Mouse (Mus musculus) intestine, embryonic 14.5 days (tissue): ENCODE data around the gene Tcf25. TPM values are rescaled to one million over a fixed set of nuclear protein-coding genes. Genes with fewer than 3 reads are reported as not detected.

ENCODE experiments used
- ATAC-seq: fragments of 200-750 bp; cut with Nextera tagmentation; replicated peaks from 2 replicates; pipeline ENCODE4 v1.8.0; 2017; ENCODE audit warnings: low read depth, moderate number of reproducible peaks, moderate TSS enrichment, moderate library complexity; ENCODE audit not compliant: low FRiP score, low TSS enrichment
- DNase-seq: peaks from one replicate; pipeline ENCODE4 v3.0.0-alpha.2; 2018; ENCODE audit warnings: low spot score
- H3K27ac ChIP-seq: fragments of 300-500 bp; sonication (generic); 2 replicates; pipeline ENCODE4 v1.5.1; 2014; ENCODE audit warnings: low read depth, mild to moderate bottlenecking, control low read depth
- H3K27me3 ChIP-seq: fragments of 300-500 bp; sonication (generic); replicated peaks from 2 replicates; pipeline ENCODE4 v1.6.1; 2014; ENCODE audit warnings: low read length, control low read depth; ENCODE audit not compliant: control insufficient read depth, insufficient read depth
- H3K36me3 ChIP-seq: fragments of 300-500 bp; sonication (generic); 2 replicates; pipeline ENCODE4 v1.6.1; 2014; ENCODE audit warnings: low read length, control low read depth; ENCODE audit not compliant: control insufficient read depth, insufficient read depth
- H3K4me1 ChIP-seq: fragments of 300-500 bp; sonication (generic); replicated peaks from 2 replicates; pipeline ENCODE4 v1.6.1; 2014; ENCODE audit warnings: low read length, control low read depth, mixed read lengths; ENCODE audit not compliant: control insufficient read depth, insufficient read depth
- H3K4me2 ChIP-seq: fragments of 300-500 bp; sonication (generic); 2 replicates; pipeline ENCODE4 v1.6.1; 2014; ENCODE audit warnings: low read length
- H3K4me3 ChIP-seq: fragments of 300-500 bp; sonication (generic); 2 replicates; pipeline ENCODE4 v1.5.1; 2014; ENCODE audit warnings: low read depth, low read length, control low read depth, mixed read lengths
- H3K9ac ChIP-seq: fragments of 300-500 bp; sonication (generic); 2 replicates; pipeline ENCODE4 v1.6.1; 2014; ENCODE audit warnings: mild to moderate bottlenecking, low read length
- H3K9me3 ChIP-seq: fragments of 300-500 bp; sonication (generic); 2 replicates; pipeline ENCODE4 v1.6.1; 2016; ENCODE audit warnings: low read length, control low read depth; ENCODE audit not compliant: control insufficient read depth
- WGBS: fragments of 180-500 bp; shearing (Covaris S2); extraction: QIAGEN DNeasy Blood & Tissue Kit; methylation state at CpG from one replicate; pipeline ENCODE4 v1.1.7; 2014; 5-methylcytosine and 5-hydroxymethylcytosine counted together
- polyA plus RNA-seq: library from polyadenylated mRNA; unstranded; fragments of >200 nt; fragmentation: Nextera tagmentation; extraction: Ambion mirVana; gene quantifications from 2 replicates; pipeline ENCODE4 v1.2.1, GENCODE M21; 2014

The Tcf25 gene
- polyA plus RNA-seq, 1 experiment from 2014 or later: 170 TPM

- no peak for DNase-seq
- no peak for ATAC-seq
- H3K4me2 ChIP-seq: no peak overlapping the region
- no peak overlapping the region for H3K9ac ChIP-seq
- WGBS: 77% methylated on average over 4 of the region's 4 CpGs
- H3K27ac ChIP-seq: no peak overlapping the region
- peaks cover 56% of the 10 kb centered on the region for H3K36me3 ChIP-seq
- H3K4me1 ChIP-seq: no peaks in the 10 kb centered on the region
- no peaks in the 10 kb centered on the region for H3K9me3 ChIP-seq
- H3K27me3 ChIP-seq: no peaks in the 10 kb centered on the region
- no peak overlapping the region for H3K4me3 ChIP-seq
These were observed 78.6 kb downstream of the Tcf25 start for GRCm38 (mm10) chr8:123452149-123452548.

GRCm38 (mm10) chr8:123453291-123453690 is 79.7 kb downstream of the Tcf25 start:
- 73% methylated on average over 7 of the region's 7 CpGs for WGBS
- H3K4me1 ChIP-seq: no peaks in the 10 kb centered on the region
- H3K4me2 ChIP-seq: no peak overlapping the region
- H3K36me3 ChIP-seq: peaks cover 67% of the 10 kb centered on the region
- ATAC-seq (no peak), DNase-seq (no peak)
- no peaks in the 10 kb centered on the region for H3K9me3 ChIP-seq
- H3K27me3 ChIP-seq: no peaks in the 10 kb centered on the region
- H3K4me3 ChIP-seq: no peak overlapping the region
- no peak overlapping the region for H3K9ac ChIP-seq
- H3K27ac ChIP-seq: no peak overlapping the region

Other genes starting within 250 kb of the Tcf25 start
- gene Sult5a1, start 215.4 kb upstream of the Tcf25 start, polyA plus RNA-seq: 17.5 and 18.7 TPM in 2 replicates
- gene Dpep1, start 187.5 kb upstream of the Tcf25 start, polyA plus RNA-seq: 0.28 and 1.3 TPM in 2 replicates
- 107 and 110 TPM in 2 replicates for gene Chmp1a, start 161.0 kb upstream of the Tcf25 start, polyA plus RNA-seq
- 3.1 and 3.3 TPM in 2 replicates for gene Spata33, start 160.9 kb upstream of the Tcf25 start, polyA plus RNA-seq
- 31.1 and 32.6 TPM in 2 replicates for gene Cdk10, start 148.9 kb upstream of the Tcf25 start, polyA plus RNA-seq
- 3.7 and 4.6 TPM in 2 replicates for gene Spata2l, start 137.5 kb upstream of the Tcf25 start, polyA plus RNA-seq
- gene Zfp276, start 119.6 kb upstream of the Tcf25 start, polyA plus RNA-seq: 20.5 and 25.5 TPM in 2 replicates
- gene Vps9d1, start 119.4 kb upstream of the Tcf25 start, polyA plus RNA-seq: 23.2 and 25.9 TPM in 2 replicates
- 29.8 and 32.0 TPM in 2 replicates for gene Fanca, start 55.2 kb upstream of the Tcf25 start, polyA plus RNA-seq
- 1.8 and 2.9 TPM in 2 replicates for gene Spire2, start 41.0 kb upstream of the Tcf25 start, polyA plus RNA-seq
- not detected in 2 replicates for gene Mc1r, start 33.4 kb downstream of the Tcf25 start, polyA plus RNA-seq
- gene Tubb3, start 37.7 kb downstream of the Tcf25 start, polyA plus RNA-seq: 98.5 and 103 TPM in 2 replicates
- 32.6 and 36.6 TPM in 2 replicates for gene Def8, start 49.8 kb downstream of the Tcf25 start, polyA plus RNA-seq
- 36.8 and 40.8 TPM in 2 replicates for gene Afg3l1, start 104.2 kb downstream of the Tcf25 start, polyA plus RNA-seq
- gene Dbndd1, start 141.7 kb downstream of the Tcf25 start, polyA plus RNA-seq: 4.9 and 7.1 TPM in 2 replicates
- gene Gas8, start 145.1 kb downstream of the Tcf25 start, polyA plus RNA-seq: 26.9 and 34.0 TPM in 2 replicates